ENCODE assay signal across 9 mouse cellular contexts in genomic region chr9:48760449-48761174, GRCm38 (mm10).
A peak's percentile ranks its signal among the peaks of the same experiment; 100 is the strongest.
DNase-seq lines count a peak whose midpoint lies in the region; ATAC-seq and TF ChIP-seq lines count a peak whose summit lies in the region.
"Had no signal": no experiment of that assay in that cellular context is flagged by ENCODE, and none has a peak within 500 bp of the region (broad histone marks: within the 10 kb centered on the region; RNA-seq: fewer than 3 reads in every experiment).

No protein-coding gene starts in this region.

- peaks cover 7% of the 10 kb centered on the region for H3K79me2 ChIP-seq in heart, adult 2 months (replicated peaks; ENCODE audit: control insufficient read depth, insufficient read depth, low read length)

- WGBS in heart, adult 2 months, result 18% methylated on average over 13 of the region's 13 CpGs
- WGBS in intestine, postnatal 0 days, result 37% methylated on average over 13 of the region's 13 CpGs
- 50% methylated on average over 13 of the region's 13 CpGs for WGBS in midbrain, embryonic 15.5 days

- peak; percentile 31; the same call in 1 of the 2 replicates for ATAC-seq in intestine, postnatal 0 days
- ATAC-seq in midbrain, embryonic 15.5 days (replicated peaks), result 0 out of 2 replicates have a peak, but pooled peaks have one; percentile 44
- no peak for ATAC-seq in erythroid progenitor cell, adult 5-6 weeks (replicated peaks; ENCODE audit: low FRiP score, poor library complexity, severe bottlenecking)

- H3K4me2 ChIP-seq in intestine, postnatal 0 days (replicated peaks; ENCODE audit: low read depth), result 0 out of 2 replicates have a peak overlapping the region, but pooled peaks have one; percentile 13
- H3K4me2 ChIP-seq in midbrain, embryonic 15.5 days, result no peak overlapping the region
- H3K4me2 ChIP-seq: neural tube, embryonic 12.5 days had no signal

- no peaks in the 10 kb centered on the region for H3K27me3 ChIP-seq in heart, adult 2 months (ENCODE audit: control insufficient read depth, insufficient read depth, low read length)
- H3K27me3 ChIP-seq in intestine, postnatal 0 days (replicated peaks; ENCODE audit: control insufficient read depth, insufficient read depth, low read length), result no peaks in the 10 kb centered on the region
- no peaks in the 10 kb centered on the region for H3K27me3 ChIP-seq in midbrain, embryonic 15.5 days (replicated peaks)
- H3K27me3 ChIP-seq: neural tube, embryonic 12.5 days had no signal

- no peak overlapping the region; the same call in 1 of the 2 replicates for H3K9ac ChIP-seq in heart, adult 2 months (ENCODE audit: low read depth, low read length)
- no peak overlapping the region for H3K9ac ChIP-seq in intestine, postnatal 0 days (ENCODE audit: low read depth, low read length)
- no peak overlapping the region for H3K9ac ChIP-seq in midbrain, embryonic 15.5 days
- H3K9ac ChIP-seq: neural tube, embryonic 12.5 days had no signal

- H3K4me3 ChIP-seq in heart, adult 2 months, result no peak overlapping the region
- no peak overlapping the region for H3K4me3 ChIP-seq in intestine, postnatal 0 days (ENCODE audit: low read depth, low read length)
- no peak overlapping the region for H3K4me3 ChIP-seq in midbrain, embryonic 15.5 days
- H3K4me3 ChIP-seq: neural tube, embryonic 12.5 days had no signal

- intact Hi-C loops in heart, adult 2 months (cut with DNase I), result loop anchor here (5.0 kb wide), 1 partner anchor 57 kb away; no protein-coding TSS in a partner anchor
- intact Hi-C loops in left cerebral cortex, postnatal 36 days (cut with DNase I), result no loop called here

- peak overlapping the region; percentile 64 for H3K27ac ChIP-seq in heart, adult 2 months
- peak overlapping the region; percentile 9; the same call in 1 of the 2 replicates for H3K27ac ChIP-seq in intestine, postnatal 0 days (ENCODE audit: low read depth, low read length)
- H3K27ac ChIP-seq in midbrain, embryonic 15.5 days, result peak overlapping the region; percentile 48; the same call in 1 of the 2 replicates
- H3K27ac ChIP-seq: neural tube, embryonic 12.5 days had no signal

- H3K9me3 ChIP-seq in intestine, postnatal 0 days (ENCODE audit: control insufficient read depth), result no peaks in the 10 kb centered on the region
- H3K9me3 ChIP-seq in midbrain, embryonic 15.5 days, result no peaks in the 10 kb centered on the region
- H3K9me3 ChIP-seq: neural tube, embryonic 12.5 days had no signal

- TF ChIP-seq EP300 in heart, adult 2 months (IDR thresholded peaks at IDR 0.05; ENCODE audit: insufficient read depth, low read depth, low read length), result peak; percentile 74; the same call in 1 of the 2 replicates

- no peak for TF ChIP-seq CTCF in heart, adult 2 months (IDR thresholded peaks at IDR 0.05)
- TF ChIP-seq CTCF in intestine, postnatal 0 days (IDR thresholded peaks at IDR 0.05; ENCODE audit: low read depth), result no peak

- H3K36me3 ChIP-seq in heart, adult 2 months (ENCODE audit: control insufficient read depth, insufficient read depth, low read length), result peaks cover 27% of the 10 kb centered on the region
- no peaks in the 10 kb centered on the region for H3K36me3 ChIP-seq in intestine, postnatal 0 days (ENCODE audit: control insufficient read depth, insufficient read depth)
- H3K36me3 ChIP-seq in midbrain, embryonic 15.5 days (replicated peaks), result no peaks in the 10 kb centered on the region
- H3K36me3 ChIP-seq: neural tube, embryonic 12.5 days had no signal

- H3K4me1 ChIP-seq in heart, adult 2 months (ENCODE audit: control insufficient read depth, insufficient read depth, low read length), result peaks cover 49% of the 10 kb centered on the region
- H3K4me1 ChIP-seq in intestine, postnatal 0 days (replicated peaks; ENCODE audit: control insufficient read depth, insufficient read depth, low read length), result peaks cover 9% of the 10 kb centered on the region; the same call in 1 of the 2 replicates
- H3K4me1 ChIP-seq in midbrain, embryonic 15.5 days, result peaks cover 24% of the 10 kb centered on the region

- peak; percentile 34; the same call in 1 of the 2 replicates for TF ChIP-seq POLR2A in heart, adult 2 months (IDR thresholded peaks at IDR 0.05; ENCODE audit: insufficient read depth, low read depth, low read length)

- DNase-seq in embryo, embryonic 11 days, result peak; percentile 48
- DNase-seq in embryo, embryonic 10 days (ENCODE audit: low spot score), result no peak
- peak; percentile 33 to 74 for DNase-seq in cerebellum, postnatal 4 days (ENCODE audit: low spot score in 2 of 2)
- DNase-seq in heart, adult 2 months, result peak; percentile 71 to 81
- DNase-seq in left cerebral cortex, postnatal 36 days (ENCODE audit: low spot score in 2 of 2), result peak; percentile 63 to 69

Comparison
In these comparisons a context has a peak if more than half of its experiments do, and no peak if none do; other contexts are left out.
1. H3K27ac ChIP-seq: peak in every context shown above with its lines; median percentile 64 in heart, adult 2 months; 48 in midbrain, embryonic 15.5 days; 9 in intestine, postnatal 0 days.